8 mouse cellular contexts compared by ENCODE assay signal in the genomic region with DNA sequence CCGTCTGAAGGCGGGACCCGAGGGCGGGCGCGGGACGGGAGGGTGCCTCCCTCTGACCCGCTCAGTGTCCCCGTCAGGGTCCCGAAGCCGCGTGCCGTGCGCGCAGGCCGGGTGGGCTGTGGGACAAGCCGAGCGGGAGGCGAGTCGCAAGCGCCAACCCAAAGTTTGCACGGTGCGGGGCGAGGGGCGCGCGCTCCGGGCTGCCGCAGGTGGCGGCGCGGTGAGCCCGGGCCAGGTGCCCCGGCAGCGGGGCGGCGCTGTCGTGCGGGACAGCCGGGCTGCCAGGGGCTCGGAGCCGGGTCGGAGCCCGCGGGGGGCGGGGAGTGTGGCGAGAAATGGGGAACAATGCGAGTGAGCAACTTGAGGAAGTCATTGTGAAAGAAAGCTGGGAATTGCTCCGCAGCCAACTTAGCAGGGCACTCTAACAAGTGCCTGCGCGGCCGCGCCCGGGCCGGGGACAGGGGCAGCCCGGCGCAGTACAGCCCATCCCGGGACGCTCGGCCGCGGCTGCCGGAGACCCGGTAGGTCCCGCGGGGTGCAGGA. TPM values are rescaled to one million over a fixed set of nuclear protein-coding genes. Genes with fewer than 3 reads are reported as not detected.
A peak's percentile ranks its signal among the peaks of the same experiment; 100 is the strongest.
DNase-seq lines count a peak whose midpoint lies in the region; ATAC-seq and TF ChIP-seq lines count a peak whose summit lies in the region.

No protein-coding gene starts in this region.

- no peak for TF ChIP-seq CTCF in bone marrow macrophage, adult 2 months (IDR thresholded peaks at IDR 0.05; ENCODE audit: low read depth, low read length)

- H3K4me2 ChIP-seq in hindbrain, embryonic 12.5 days (replicated peaks): peak overlapping the region; percentile 100

- WGBS in hindbrain, embryonic 12.5 days: under 1% methylated on average over 63 of the region's 66 CpGs

- peak; percentile 13 to 22 for DNase-seq in frontal cortex, postnatal 36 days (ENCODE audit: low spot score in 2 of 2)
- peak; percentile 16 to 42 for DNase-seq in left cerebral cortex, postnatal 25 days (ENCODE audit: low spot score in 2 of 2)
- DNase-seq in right cerebral cortex, postnatal 10 days (ENCODE audit: low spot score in 2 of 2): peak; percentile 56 to 61
- peak; percentile 45 for DNase-seq in urinary bladder, postnatal 14 days (ENCODE audit: low spot score)

- peaks cover 8% of the 10 kb centered on the region for H3K4me1 ChIP-seq in bone marrow macrophage, adult 2 months (ENCODE audit: control insufficient read depth, insufficient read depth, low read length)
- H3K4me1 ChIP-seq in hindbrain, embryonic 12.5 days: peaks cover 16% of the 10 kb centered on the region
- peaks cover 63% of the 10 kb centered on the region for H3K4me1 ChIP-seq in megakaryocyte, embryonic 14.5 days

- no peaks in the 10 kb centered on the region for H3K36me3 ChIP-seq in hindbrain, embryonic 12.5 days
- H3K36me3 ChIP-seq in megakaryocyte, embryonic 14.5 days (replicated peaks; ENCODE audit: low read length): no peaks in the 10 kb centered on the region

- peak overlapping the region; percentile 95 for H3K4me3 ChIP-seq in bone marrow macrophage, adult 2 months (ENCODE audit: insufficient read depth, low read length)
- peak overlapping the region; percentile 67 for H3K4me3 ChIP-seq in hindbrain, embryonic 12.5 days
- H3K4me3 ChIP-seq in megakaryocyte, embryonic 14.5 days (replicated peaks): peak overlapping the region; percentile 95

- H3K9me3 ChIP-seq in hindbrain, embryonic 12.5 days (replicated peaks): no peaks in the 10 kb centered on the region
- H3K9me3 ChIP-seq in megakaryocyte, embryonic 14.5 days: no peaks in the 10 kb centered on the region

- ATAC-seq in CD4-positive, CD25-positive, alpha-beta regulatory T cell, adult 4 months: peak; percentile 24
- peak; percentile 75 for ATAC-seq in hindbrain, embryonic 12.5 days (ENCODE audit: low FRiP score)

- peaks cover 50% of the 10 kb centered on the region for H3K27me3 ChIP-seq in hindbrain, embryonic 12.5 days
- peaks cover 22% of the 10 kb centered on the region for H3K27me3 ChIP-seq in megakaryocyte, embryonic 14.5 days (replicated peaks)

- peak overlapping the region; percentile 73 for H3K27ac ChIP-seq in bone marrow macrophage, adult 2 months (ENCODE audit: insufficient read depth, low read depth, low read length)
- no peak overlapping the region for H3K27ac ChIP-seq in hindbrain, embryonic 12.5 days

- TF ChIP-seq POLR2A in bone marrow macrophage, adult 2 months (IDR thresholded peaks at IDR 0.05; ENCODE audit: borderline replicate concordance, low read depth, low read length): no peak

- intact Hi-C loops in left cerebral cortex, postnatal 25 days (cut with DNase I): loop anchor here (5.0 kb wide), 1 partner anchor 124 kb away; no protein-coding TSS in a partner anchor

- peak overlapping the region; percentile 57 for H3K9ac ChIP-seq in hindbrain, embryonic 12.5 days

RNA-seq across cellular contexts. Expression of gene Ikzf1, which starts 1.1 kb away (rescaled TPM):
- polyA plus RNA-seq in CD4-positive, CD25-positive, alpha-beta regulatory T cell, adult 4 months (2017; shearing (Covaris generic)): 100 to 1,000 TPM; 130 to 149 TPM
- polyA plus RNA-seq in bone marrow macrophage, adult 2 months (2012; ENCODE audit: insufficient read depth, insufficient read length, missing spikeins): 49.9 and 55.8 TPM in 2 replicates
- polyA plus RNA-seq in hindbrain, embryonic 12.5 days (2016; fragmentation: Nextera tagmentation; extraction: Ambion mirVana): 0.94 and 2.0 TPM in 2 replicates
- 1 to 10 TPM; 3.1 to 4.0 TPM for total RNA-seq in left cerebral cortex, postnatal 25 days (2021)
- 15.2 and 18.0 TPM in 2 replicates for polyA plus RNA-seq in megakaryocyte, embryonic 14.5 days (2012; ENCODE audit: insufficient read depth, low replicate concordance)

RNA-seq across cellular contexts. Expression of gene 4930512M02Rik, which starts 58.3 kb away (rescaled TPM):
- polyA plus RNA-seq in CD4-positive, CD25-positive, alpha-beta regulatory T cell, adult 4 months (2017; shearing (Covaris generic)): not detected
- polyA plus RNA-seq in bone marrow macrophage, adult 2 months (2012; ENCODE audit: insufficient read depth, insufficient read length, missing spikeins): not detected in 2 replicates
- not detected in 2 replicates for polyA plus RNA-seq in hindbrain, embryonic 12.5 days (2016; fragmentation: Nextera tagmentation; extraction: Ambion mirVana)
- total RNA-seq in left cerebral cortex, postnatal 25 days (2021): not detected
- polyA plus RNA-seq in megakaryocyte, embryonic 14.5 days (2012; ENCODE audit: insufficient read depth, low replicate concordance): not detected in 2 replicates
